Mouse (Mus musculus): ENCODE measurements around the gene Exosc8.

DNA sequence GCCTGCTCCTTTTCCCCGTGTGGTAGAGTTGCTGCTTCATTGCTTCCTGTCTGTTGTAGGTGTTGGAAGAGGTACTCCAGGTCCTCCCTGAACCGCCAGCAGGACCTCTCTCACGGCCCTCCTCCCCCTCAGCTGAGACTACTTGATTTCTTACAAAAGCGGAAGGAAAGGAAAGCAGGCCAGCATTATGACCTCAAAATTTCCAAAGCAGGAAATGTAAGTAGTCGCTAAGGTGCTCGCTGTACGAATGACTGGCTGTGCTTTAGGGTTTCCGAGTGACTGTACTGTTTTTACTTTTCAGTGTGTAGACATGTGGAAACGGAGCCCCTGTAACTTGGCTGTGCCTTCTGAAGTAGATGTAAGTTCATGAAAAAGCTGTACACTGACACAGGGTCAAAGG, 26.2 kb downstream of the Exosc8 start:
- TF ChIP-seq CTCF (IDR thresholded peaks at IDR 0.05; ENCODE audit: borderline replicate concordance, extremely low read depth, insufficient read depth, insufficient read length) (no peak), POLR2A (IDR thresholded peaks at IDR 0.05; ENCODE audit: borderline replicate concordance, extremely low read depth, insufficient read depth, insufficient read length, poor library complexity, severe bottlenecking) (no peak)

All from brain, embryonic 14.5 days (tissue).